13 mouse cellular contexts compared by ENCODE assay signal in genomic region chr5:113348597-113348996, GRCm38 (mm10). TPM values are rescaled to one million over a fixed set of nuclear protein-coding genes. Genes with fewer than 3 reads are reported as not detected.
DNase-seq lines count a peak whose midpoint lies in the region; ATAC-seq lines count a peak whose summit lies in the region.
"Had no signal": no experiment of that assay in that cellular context is flagged by ENCODE, and none has a peak within 500 bp of the region (broad histone marks: within the 10 kb centered on the region; RNA-seq: fewer than 3 reads in every experiment).

No protein-coding gene starts in this region.

- H3K27ac ChIP-seq in midbrain, embryonic 10.5 days (replicated peaks), result peak overlapping the region; percentile 38; the same call in 1 of the 2 replicates
- no peak overlapping the region for H3K27ac ChIP-seq in midbrain, embryonic 15.5 days
- no peak overlapping the region for H3K27ac ChIP-seq in neural tube, embryonic 13.5 days (replicated peaks)

- no peak for ATAC-seq in midbrain, embryonic 15.5 days (replicated peaks)
- ATAC-seq in neural tube, embryonic 13.5 days (ENCODE audit: low read depth), result peak; percentile 47

- WGBS in midbrain, embryonic 10.5 days, result 18% methylated on average over 13 of the region's 13 CpGs
- 10% methylated on average over 13 of the region's 13 CpGs for WGBS in midbrain, embryonic 15.5 days
- 9% methylated on average over 13 of the region's 13 CpGs for WGBS in neural tube, embryonic 13.5 days

- H3K9me3 ChIP-seq in midbrain, embryonic 10.5 days (replicated peaks), result no peaks in the 10 kb centered on the region
- H3K9me3 ChIP-seq in midbrain, embryonic 15.5 days, result no peaks in the 10 kb centered on the region
- no peaks in the 10 kb centered on the region for H3K9me3 ChIP-seq in neural tube, embryonic 13.5 days

- intact Hi-C loops in heart, postnatal 14 days (cut with DNase I), result no loop called here

- H3K9ac ChIP-seq in midbrain, embryonic 15.5 days, result no peak overlapping the region
- H3K9ac ChIP-seq in neural tube, embryonic 13.5 days, result no peak overlapping the region

- H3K4me3 ChIP-seq in midbrain, embryonic 10.5 days, result no peak overlapping the region
- H3K4me3 ChIP-seq in midbrain, embryonic 15.5 days, result no peak overlapping the region
- no peak overlapping the region for H3K4me3 ChIP-seq in neural tube, embryonic 13.5 days
- H3K4me3 ChIP-seq: myocyte had no signal

- no peaks in the 10 kb centered on the region for H3K36me3 ChIP-seq in midbrain, embryonic 10.5 days
- H3K36me3 ChIP-seq in midbrain, embryonic 15.5 days (replicated peaks), result no peaks in the 10 kb centered on the region
- H3K36me3 ChIP-seq in neural tube, embryonic 13.5 days, result no peaks in the 10 kb centered on the region

- DNase-seq in heart, postnatal 4 days, result peak; percentile 17
- DNase-seq in heart, postnatal 14 days, result no peak
- peak; percentile 60 for DNase-seq in midbrain, embryonic 10.5 days (ENCODE audit: low spot score)
- DNase-seq in embryo, embryonic 11 days, result peak; percentile 70
- DNase-seq in thymus, postnatal 36 days, result no peak

- H3K4me1 ChIP-seq in midbrain, embryonic 10.5 days, result peaks cover 76% of the 10 kb centered on the region
- H3K4me1 ChIP-seq in midbrain, embryonic 15.5 days, result peaks cover 34% of the 10 kb centered on the region
- H3K4me1 ChIP-seq in neural tube, embryonic 13.5 days (replicated peaks), result peaks cover 54% of the 10 kb centered on the region

- H3K4me2 ChIP-seq in midbrain, embryonic 15.5 days, result no peak overlapping the region
- no peak overlapping the region for H3K4me2 ChIP-seq in neural tube, embryonic 13.5 days

- peaks cover 91% of the 10 kb centered on the region for H3K27me3 ChIP-seq in midbrain, embryonic 10.5 days (ENCODE audit: low read depth, poor library complexity, severe bottlenecking)
- peaks cover 53% of the 10 kb centered on the region for H3K27me3 ChIP-seq in midbrain, embryonic 15.5 days (replicated peaks)
- peaks cover 81% of the 10 kb centered on the region for H3K27me3 ChIP-seq in neural tube, embryonic 13.5 days

RNA-seq across cellular contexts. Expression of gene Aym1, which starts 8.5 kb away (rescaled TPM):
- total RNA-seq in heart, postnatal 4 days (2021), result not detected
- not detected for total RNA-seq in heart, postnatal 14 days (2021)
- polyA plus RNA-seq in midbrain, embryonic 10.5 days (2016; fragmentation: Nextera tagmentation; extraction: Ambion mirVana), result not detected in 2 replicates
- not detected in 2 replicates for polyA plus RNA-seq in midbrain, embryonic 15.5 days (2015; fragmentation: Nextera tagmentation; extraction: Ambion mirVana)
- polyA plus RNA-seq in neural tube, embryonic 13.5 days (2015; fragmentation: Nextera tagmentation; extraction: Ambion mirVana), result not detected in 2 replicates
- total RNA-seq: adrenal gland, postnatal 4 days; layer of hippocampus, adult 18-20 months had no signal
- polyA plus RNA-seq: heart, embryonic 14.5 days; liver, embryonic 16.5 days; myocyte; small intestine, adult 2 months had no signal

RNA-seq across cellular contexts. Expression of gene Sgsm1, which starts 38.0 kb away (rescaled TPM):
- under 1 TPM; 0.77 to 0.86 TPM for total RNA-seq in heart, postnatal 4 days (2021)
- total RNA-seq in heart, postnatal 14 days (2021), result under 1 TPM; 0.60 to 0.63 TPM
- 16.0 and 16.3 TPM in 2 replicates for polyA plus RNA-seq in midbrain, embryonic 10.5 days (2016; fragmentation: Nextera tagmentation; extraction: Ambion mirVana)
- 23.9 and 27.4 TPM in 2 replicates for polyA plus RNA-seq in midbrain, embryonic 15.5 days (2015; fragmentation: Nextera tagmentation; extraction: Ambion mirVana)
- polyA plus RNA-seq in neural tube, embryonic 13.5 days (2015; fragmentation: Nextera tagmentation; extraction: Ambion mirVana), result 13.0 and 16.5 TPM in 2 replicates

Comparison
In these comparisons a context has a peak if more than half of its experiments do, and no peak if none do; other contexts are left out.
1. DNase-seq: peak in heart, postnatal 4 days (single experiment), midbrain, embryonic 10.5 days (single experiment) and embryo, embryonic 11 days (single experiment); none in heart, postnatal 14 days (0 of 2) and thymus, postnatal 36 days (0 of 2).